Mouse (Mus musculus) adrenal gland, adult 2 months (tissue): ENCODE data around the gene Prl3d2. TPM values are rescaled to one million over a fixed set of nuclear protein-coding genes. Genes with fewer than 3 reads are reported as not detected.
"Not testable (repeated sequence)": the region's sequence is repeated elsewhere in the genome, so short reads cannot be mapped to it uniquely, and the experiment has no call there.

Experiments
- DNase-seq: peaks from one replicate; pipeline ENCODE4 v3.0.0; 2021
- long read RNA-seq: library from polyadenylated mRNA; stranded (forward); transcript quantifications from one replicate; pipeline ENCODE4 v2.0.0, GENCODE M21; 2021
- polyA plus RNA-seq: library from polyadenylated mRNA; depleted of rRNA; stranded (reverse); fragments of >200 nt; gene quantifications from 2 replicates; pipeline ENCODE4 v1.2.3, GENCODE M21; 2012; rRNA removed
- total RNA-seq, 2 experiments: library from RNA; stranded (reverse); gene quantifications; 2 replicates each; pipeline ENCODE4 v1.2.3; 2021

The Prl3d2 gene
- total RNA-seq (not detected), polyA plus RNA-seq (not detected in 2 replicates)
- long read RNA-seq = 0 reads

- DNase-seq = not testable (repeated sequence)
Observed at GRCm38 (mm10) chr13:27121398-27121797, at the start of gene Prl3d2. Gene Prl3d2 (plus strand): TSS chr13:27121698.

- not testable (repeated sequence) for DNase-seq
Observed at GRCm38 (mm10) chr13:27093890-27094289, 27.6 kb upstream of the Prl3d2 start, which contains the start of gene Prl3d1. Gene Prl3d1 (plus strand): TSS chr13:27094190.

DNA sequence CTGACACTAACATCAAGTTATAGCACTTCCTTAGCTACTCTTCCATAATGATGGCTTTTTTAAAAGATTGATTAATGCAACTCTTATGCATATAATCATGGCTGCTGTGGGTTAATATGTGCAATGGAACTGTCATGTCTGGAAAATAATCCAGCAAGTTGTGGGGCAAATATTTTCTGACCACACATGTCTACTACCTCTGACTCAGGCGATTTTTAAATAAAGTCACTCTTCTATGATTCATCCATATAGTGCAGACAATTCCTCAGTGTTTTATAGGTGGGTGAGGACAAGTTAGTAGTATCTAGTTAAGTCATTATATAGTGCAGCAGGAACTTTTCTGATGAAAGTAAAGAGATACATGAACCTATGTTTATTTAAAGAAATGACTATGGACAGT is 26.8 kb downstream of the Prl3d2 start:
- no peak for DNase-seq

- DNase-seq = not testable (repeated sequence)
Observed at GRCm38 (mm10) chr13:27156490-27156889, 35.0 kb downstream of the Prl3d2 start, which contains the start of gene Prl3d3. Gene Prl3d3 (plus strand): TSS chr13:27156790.

Other genes with a start within 250 kb of the Prl3d2 start
- not detected for gene Prl, start 64.1 kb upstream of the Prl3d2 start, total RNA-seq
- not detected in 2 replicates for gene Prl, start 64.1 kb upstream of the Prl3d2 start, polyA plus RNA-seq
- not detected for gene Prl3d1, start 27.5 kb upstream of the Prl3d2 start, total RNA-seq
- gene Prl3d1, start 27.5 kb upstream of the Prl3d2 start, polyA plus RNA-seq = not detected in 2 replicates
- not detected for gene Prl3d3, start 35.1 kb downstream of the Prl3d2 start, total RNA-seq
- not detected in 2 replicates for gene Prl3d3, start 35.1 kb downstream of the Prl3d2 start, polyA plus RNA-seq
- not detected for gene Prl3c1, start 75.0 kb downstream of the Prl3d2 start, total RNA-seq
- not detected in 2 replicates for gene Prl3c1, start 75.0 kb downstream of the Prl3d2 start, polyA plus RNA-seq
- not detected for gene Prl3b1, start 120.1 kb downstream of the Prl3d2 start, total RNA-seq
- not detected in 2 replicates for gene Prl3b1, start 120.1 kb downstream of the Prl3d2 start, polyA plus RNA-seq
- gene Prl3a1, start 137.7 kb downstream of the Prl3d2 start, total RNA-seq = not detected
- gene Prl3a1, start 137.7 kb downstream of the Prl3d2 start, polyA plus RNA-seq = not detected in 2 replicates
- gene Prl6a1, start 190.9 kb downstream of the Prl3d2 start, total RNA-seq = not detected
- not detected in 2 replicates for gene Prl6a1, start 190.9 kb downstream of the Prl3d2 start, polyA plus RNA-seq
- gene Prl8a2, start 224.0 kb downstream of the Prl3d2 start, total RNA-seq = 1 to 10 TPM; 3.1 to 5.7 TPM
- not detected in 2 replicates for gene Prl8a2, start 224.0 kb downstream of the Prl3d2 start, polyA plus RNA-seq